Mouse (Mus musculus) midbrain, embryonic 15.5 days (tissue): Measurements from ENCODE around the gene Col5a1. TPM values are rescaled to one million over a fixed set of nuclear protein-coding genes. Genes with fewer than 3 reads are reported as not detected.

Source experiments
- ATAC-seq: fragments of 200-750 bp; cut with Nextera tagmentation; replicated peaks from 2 replicates; pipeline ENCODE4 v1.8.0; 2017; ENCODE audit warnings: moderate TSS enrichment
- H3K27ac ChIP-seq: fragments of 300-500 bp; sonication (generic); 2 replicates; pipeline ENCODE4 v1.5.1; 2015; ENCODE audit warnings: mild to moderate bottlenecking, inconsistent platforms
- H3K27me3 ChIP-seq: fragments of 300-500 bp; sonication (generic); replicated peaks from 2 replicates; pipeline ENCODE4 v1.6.1; 2015; ENCODE audit warnings: inconsistent platforms
- H3K36me3 ChIP-seq: fragments of 300-500 bp; sonication (generic); replicated peaks from 2 replicates; pipeline ENCODE4 v1.6.1; 2015; ENCODE audit warnings: inconsistent platforms
- H3K4me1 ChIP-seq: fragments of 300-500 bp; sonication (generic); 2 replicates; pipeline ENCODE4 v1.6.1; 2015; ENCODE audit warnings: inconsistent platforms
- H3K4me2 ChIP-seq: fragments of 300-500 bp; sonication (generic); 2 replicates; pipeline ENCODE4 v1.6.1; 2015; ENCODE audit warnings: inconsistent platforms, mild to moderate bottlenecking, moderate library complexity
- H3K4me3 ChIP-seq: fragments of 300-500 bp; sonication (generic); 2 replicates; pipeline ENCODE4 v1.5.1; 2015; ENCODE audit warnings: mild to moderate bottlenecking, inconsistent platforms
- H3K9ac ChIP-seq: fragments of 300-500 bp; sonication (generic); 2 replicates; pipeline ENCODE4 v1.6.1; 2015; ENCODE audit warnings: mild to moderate bottlenecking, inconsistent platforms
- H3K9me3 ChIP-seq: fragments of 300-500 bp; sonication (generic); 2 replicates; pipeline ENCODE4 v1.6.1; 2016; ENCODE audit warnings: inconsistent platforms
- WGBS: fragments of 180-500 bp; shearing (Covaris S2); methylation state at CpG from one replicate; pipeline ENCODE4 v1.1.7; 2015; ENCODE audit warnings: mixed read lengths; 5-methylcytosine and 5-hydroxymethylcytosine counted together
- polyA plus RNA-seq: library from polyadenylated mRNA; unstranded; fragments of >200 nt; fragmentation: Nextera tagmentation; extraction: Ambion mirVana; gene quantifications from 2 replicates; pipeline ENCODE4 v1.2.1, GENCODE M21; 2015

The Col5a1 gene
- polyA plus RNA-seq, 1 experiment from 2014 or later = 8.7 TPM

- no peak overlapping the region for H3K4me2 ChIP-seq
- no peaks in the 10 kb centered on the region for H3K9me3 ChIP-seq
- H3K27me3 ChIP-seq = no peaks in the 10 kb centered on the region
- H3K4me3 ChIP-seq = no peak overlapping the region
- H3K27ac ChIP-seq = no peak overlapping the region
- H3K36me3 ChIP-seq = no peaks in the 10 kb centered on the region
- WGBS = 78% methylated on average over 9 of the region's 9 CpGs
- H3K9ac ChIP-seq = no peak overlapping the region
- ATAC-seq = no peak
- H3K4me1 ChIP-seq = peaks cover 9% of the 10 kb centered on the region; the same call in 1 of the 2 replicates
Measured at GRCm38 (mm10) chr2:28031860-28032259, 145.6 kb downstream of the Col5a1 start.

- WGBS = 93% methylated on average over 11 of the region's 11 CpGs
- no peak overlapping the region for H3K27ac ChIP-seq
- H3K9me3 ChIP-seq = no peaks in the 10 kb centered on the region
- H3K4me1 ChIP-seq = peaks cover 12% of the 10 kb centered on the region
- no peak for ATAC-seq
- H3K27me3 ChIP-seq = no peaks in the 10 kb centered on the region
- no peaks in the 10 kb centered on the region for H3K36me3 ChIP-seq
- H3K4me2 ChIP-seq = no peak overlapping the region
- no peak overlapping the region for H3K9ac ChIP-seq
- H3K4me3 ChIP-seq = no peak overlapping the region
Measured at GRCm38 (mm10) chr2:28032469-28032868, 146.2 kb downstream of the Col5a1 start.

GRCm38 (mm10) chr2:28034011-28034710, 147.9 kb downstream of the Col5a1 start:
- WGBS = 60% methylated on average over 13 of the region's 13 CpGs
- no peak overlapping the region for H3K27ac ChIP-seq
- H3K4me3 ChIP-seq = no peak overlapping the region
- ATAC-seq = no peak
- peaks cover 17% of the 10 kb centered on the region for H3K4me1 ChIP-seq
- no peaks in the 10 kb centered on the region for H3K27me3 ChIP-seq
- H3K9ac ChIP-seq = no peak overlapping the region
- no peak overlapping the region for H3K4me2 ChIP-seq
- no peaks in the 10 kb centered on the region for H3K36me3 ChIP-seq
- H3K9me3 ChIP-seq = no peaks in the 10 kb centered on the region

- no peaks in the 10 kb centered on the region for H3K36me3 ChIP-seq
- H3K9ac ChIP-seq = no peak overlapping the region
- 87% methylated on average over 13 of the region's 13 CpGs for WGBS
- peaks cover 17% of the 10 kb centered on the region for H3K4me1 ChIP-seq
- no peaks in the 10 kb centered on the region for H3K27me3 ChIP-seq
- no peak overlapping the region for H3K4me3 ChIP-seq
- H3K27ac ChIP-seq = no peak overlapping the region
- no peak overlapping the region for H3K4me2 ChIP-seq
- ATAC-seq = no peak
- H3K9me3 ChIP-seq = no peaks in the 10 kb centered on the region
Measured at GRCm38 (mm10) chr2:28036788-28037187, 150.6 kb downstream of the Col5a1 start.

GRCm38 (mm10) chr2:28037505-28038390, 151.5 kb downstream of the Col5a1 start:
- 71% methylated on average over 12 of the region's 12 CpGs for WGBS
- H3K27ac ChIP-seq = 0 out of 2 replicates have a peak overlapping the region, but pooled peaks have one; percentile 21
- H3K27me3 ChIP-seq = no peaks in the 10 kb centered on the region
- peaks cover 17% of the 10 kb centered on the region for H3K4me1 ChIP-seq
- no peaks in the 10 kb centered on the region for H3K36me3 ChIP-seq
- no peak for ATAC-seq
- H3K4me2 ChIP-seq = no peak overlapping the region
- no peaks in the 10 kb centered on the region for H3K9me3 ChIP-seq
- H3K4me3 ChIP-seq = no peak overlapping the region
- no peak overlapping the region for H3K9ac ChIP-seq

GRCm38 (mm10) chr2:28038391-28039096, 152.3 kb downstream of the Col5a1 start:
- WGBS = 75% methylated on average over 14 of the region's 14 CpGs
- H3K4me3 ChIP-seq = no peak overlapping the region
- H3K9ac ChIP-seq = no peak overlapping the region
- H3K4me2 ChIP-seq = no peak overlapping the region
- no peak for ATAC-seq
- H3K4me1 ChIP-seq = peaks cover 16% of the 10 kb centered on the region
- no peaks in the 10 kb centered on the region for H3K27me3 ChIP-seq
- no peaks in the 10 kb centered on the region for H3K36me3 ChIP-seq
- H3K9me3 ChIP-seq = no peaks in the 10 kb centered on the region
- 0 out of 2 replicates have a peak overlapping the region, but pooled peaks have one; percentile 21 for H3K27ac ChIP-seq

GRCm38 (mm10) chr2:28039647-28040325, 153.6 kb downstream of the Col5a1 start:
- Histone ChIP-seq H3K4me1 (peaks cover 8% of the 10 kb centered on the region), H3K9ac (no peak overlapping the region), H3K4me3 (no peak overlapping the region), H3K4me2 (no peak overlapping the region), H3K9me3 (no peaks in the 10 kb centered on the region), H3K27ac (no peak overlapping the region), H3K36me3 (no peaks in the 10 kb centered on the region), H3K27me3 (no peaks in the 10 kb centered on the region)
- 94% methylated on average over 10 of the region's 10 CpGs for WGBS
- ATAC-seq = no peak

GRCm38 (mm10) chr2:28040466-28040865, 154.2 kb downstream of the Col5a1 start:
- 97% methylated on average over 1 of the region's 1 CpGs for WGBS
- H3K27me3 ChIP-seq = no peaks in the 10 kb centered on the region
- H3K4me1 ChIP-seq = peaks cover 8% of the 10 kb centered on the region
- no peak overlapping the region for H3K27ac ChIP-seq
- ATAC-seq = no peak
- H3K9me3 ChIP-seq = no peaks in the 10 kb centered on the region
- H3K4me3 ChIP-seq = no peak overlapping the region
- no peaks in the 10 kb centered on the region for H3K36me3 ChIP-seq
- H3K9ac ChIP-seq = no peak overlapping the region
- no peak overlapping the region for H3K4me2 ChIP-seq

- Histone ChIP-seq H3K4me3 (no peak overlapping the region), H3K27me3 (no peaks in the 10 kb centered on the region), H3K27ac (no peak overlapping the region), H3K9ac (no peak overlapping the region), H3K9me3 (no peaks in the 10 kb centered on the region), H3K4me2 (no peak overlapping the region), H3K36me3 (no peaks in the 10 kb centered on the region), H3K4me1 (no peaks in the 10 kb centered on the region)
- whole genome bisulfite sequencing = 88% methylated on average over 9 of the region's 9 CpGs
- ATAC-seq = no peak
Measured at GRCm38 (mm10) chr2:28044920-28045598, 158.8 kb downstream of the Col5a1 start.

GRCm38 (mm10) chr2:28046311-28046710, 160.1 kb downstream of the Col5a1 start:
- Histone ChIP-seq H3K9me3 (no peaks in the 10 kb centered on the region), H3K4me3 (no peak overlapping the region), H3K4me1 (no peaks in the 10 kb centered on the region), H3K27me3 (no peaks in the 10 kb centered on the region), H3K9ac (no peak overlapping the region), H3K27ac (no peak overlapping the region), H3K36me3 (no peaks in the 10 kb centered on the region), H3K4me2 (no peak overlapping the region)
- 77% methylated on average over 6 of the region's 6 CpGs for WGBS
- no peak for ATAC-seq

GRCm38 (mm10) chr2:28047092-28047491, 160.9 kb downstream of the Col5a1 start:
- no peak overlapping the region for H3K27ac ChIP-seq

More at GRCm38 (mm10) chr2:28047092-28047491, 160.9 kb downstream of the Col5a1 start:
- no peaks in the 10 kb centered on the region for H3K27me3 ChIP-seq
- H3K4me1 ChIP-seq = no peaks in the 10 kb centered on the region
- no peak overlapping the region for H3K4me3 ChIP-seq
- H3K4me2 ChIP-seq = no peak overlapping the region
- ATAC-seq = no peak
- no peaks in the 10 kb centered on the region for H3K36me3 ChIP-seq
- no peak overlapping the region for H3K9ac ChIP-seq
- WGBS = 77% methylated on average over 7 of the region's 7 CpGs
- H3K9me3 ChIP-seq = no peaks in the 10 kb centered on the region
